Mouse (Mus musculus): ENCODE data around the gene Col5a1.
A peak's percentile ranks its signal among the peaks of the same experiment; 100 is the strongest.

The Col5a1 gene

DNA sequence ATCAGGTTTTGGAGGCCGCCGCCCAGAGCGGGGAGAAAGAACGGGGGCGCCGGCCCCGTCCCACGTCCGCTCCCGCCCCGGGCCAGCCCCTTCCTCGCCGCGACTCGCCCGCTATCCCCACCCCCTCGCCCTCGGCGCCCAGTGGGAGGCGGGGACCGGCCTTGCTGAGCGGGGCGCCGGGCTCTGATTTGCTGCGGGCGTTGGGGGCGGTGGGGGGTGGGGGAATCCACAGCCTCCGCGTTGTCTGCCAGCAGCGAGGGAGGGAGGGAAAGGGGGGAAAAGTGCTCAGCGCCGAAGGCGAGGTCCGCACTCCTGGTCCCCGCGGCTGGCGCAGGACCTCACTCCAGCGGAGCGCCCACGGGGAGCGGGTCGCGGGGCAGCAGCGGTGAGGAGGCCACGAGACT lies at the start of gene Col5a1:
Gene Col5a1 (plus strand): TSS at position 278 of the 404 bp plus-strand sequence.
- peak; percentile 62 for DNase-seq (ENCODE audit: low spot score)

DNA sequence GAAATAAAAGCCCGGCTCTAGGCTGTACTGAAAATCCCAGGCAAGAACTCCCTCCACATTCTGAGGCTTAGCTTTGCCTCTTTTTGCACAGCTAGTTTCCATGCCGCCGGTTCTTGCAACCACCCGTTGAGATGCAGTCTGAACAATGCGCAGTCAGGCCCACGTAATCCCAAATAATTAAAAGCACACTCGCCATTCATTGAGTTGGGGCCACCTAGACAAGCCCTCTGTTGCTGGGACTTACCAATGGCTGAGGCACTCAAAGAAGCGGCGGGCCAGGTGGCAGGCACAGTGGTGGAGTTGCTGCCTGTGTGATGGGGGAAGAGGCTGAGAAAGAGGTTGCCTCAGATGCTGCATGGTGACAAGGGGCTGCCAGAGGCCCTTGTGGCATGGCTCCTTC lies 48.1 kb upstream of the Col5a1 start:
- no peak for DNase-seq (ENCODE audit: low spot score)

DNA sequence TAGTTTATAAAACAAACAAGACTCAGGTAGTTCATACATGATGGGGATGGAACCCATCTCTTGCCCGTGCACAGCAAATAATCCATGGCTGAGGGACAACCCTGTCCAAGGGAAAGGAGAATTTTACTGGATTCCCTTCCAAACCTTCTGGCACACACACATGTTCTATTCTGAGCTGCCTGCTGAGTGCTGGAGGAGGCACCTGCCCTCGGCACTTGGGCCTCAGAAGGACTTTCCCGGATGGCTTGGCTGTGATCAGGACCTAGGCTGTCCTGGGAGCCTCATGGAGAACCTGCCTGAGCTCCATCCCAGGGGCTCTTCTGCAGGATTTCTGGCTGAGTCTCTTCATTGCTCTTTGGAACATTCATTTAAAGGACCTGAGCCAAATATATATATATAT lies 45.3 kb upstream of the Col5a1 start:
- no peak for DNase-seq (ENCODE audit: low spot score)

DNA sequence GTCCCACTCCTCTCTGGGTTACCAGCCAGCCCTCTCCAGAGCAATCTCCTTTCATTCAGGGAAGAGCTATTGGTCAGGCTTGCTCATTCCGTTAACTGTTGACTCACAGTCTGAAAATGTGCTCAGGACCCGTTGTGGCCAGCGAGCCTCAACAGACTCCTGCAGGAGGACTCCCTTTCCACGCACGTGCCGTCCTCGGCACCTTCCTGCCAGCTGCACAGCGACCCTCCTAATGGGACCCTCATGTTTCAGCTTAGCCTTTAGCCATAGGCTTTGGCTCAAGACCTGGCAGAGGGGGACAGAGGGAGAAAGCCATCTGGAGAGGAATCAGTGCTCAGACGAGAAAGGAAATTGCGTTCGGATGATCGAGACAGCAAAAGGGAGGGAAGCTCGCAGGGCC lies 43.3 kb upstream of the Col5a1 start:
- no peak for DNase-seq (ENCODE audit: low spot score)

DNA sequence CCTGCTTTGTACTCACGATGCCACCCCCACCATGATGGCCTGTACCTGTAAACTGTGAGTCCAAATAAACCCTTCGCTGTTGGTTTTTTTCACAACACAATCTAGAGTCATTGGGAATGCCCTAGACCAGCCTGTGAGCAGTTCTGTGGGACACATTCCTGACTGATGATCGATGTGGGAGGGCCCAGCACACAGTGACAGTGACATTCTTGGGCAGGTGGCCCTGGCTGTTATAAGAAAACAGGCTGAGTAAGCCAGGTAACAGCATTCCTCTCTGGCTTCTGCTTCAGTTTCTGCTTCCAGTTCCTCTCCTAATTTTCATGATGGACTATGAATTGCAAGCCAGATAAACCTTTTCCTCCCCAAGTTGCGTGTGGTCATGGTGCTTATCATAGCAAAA lies 41.3 kb upstream of the Col5a1 start:
- no peak for DNase-seq (ENCODE audit: low spot score)

DNA sequence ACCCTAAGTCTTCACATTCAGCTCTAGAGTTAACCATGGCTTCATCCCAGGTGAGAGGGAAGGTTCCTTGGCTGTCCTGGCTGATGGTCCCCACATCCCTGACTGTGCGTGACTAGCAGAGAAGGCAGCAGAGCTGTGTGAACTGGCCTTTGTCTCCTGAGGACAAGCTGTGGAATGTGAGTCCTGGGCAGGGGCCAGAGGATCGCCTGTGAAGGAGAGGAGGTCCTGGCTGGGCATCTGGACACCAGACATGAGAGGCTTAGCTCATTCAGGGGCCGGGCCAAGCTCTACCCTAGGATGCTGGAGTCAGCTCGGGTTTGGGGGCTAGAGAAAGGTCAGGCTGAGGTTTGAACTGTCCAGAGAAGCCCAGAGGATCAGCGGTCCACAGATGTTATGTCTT lies 39.2 kb upstream of the Col5a1 start:
- no peak for DNase-seq (ENCODE audit: low spot score)

DNA sequence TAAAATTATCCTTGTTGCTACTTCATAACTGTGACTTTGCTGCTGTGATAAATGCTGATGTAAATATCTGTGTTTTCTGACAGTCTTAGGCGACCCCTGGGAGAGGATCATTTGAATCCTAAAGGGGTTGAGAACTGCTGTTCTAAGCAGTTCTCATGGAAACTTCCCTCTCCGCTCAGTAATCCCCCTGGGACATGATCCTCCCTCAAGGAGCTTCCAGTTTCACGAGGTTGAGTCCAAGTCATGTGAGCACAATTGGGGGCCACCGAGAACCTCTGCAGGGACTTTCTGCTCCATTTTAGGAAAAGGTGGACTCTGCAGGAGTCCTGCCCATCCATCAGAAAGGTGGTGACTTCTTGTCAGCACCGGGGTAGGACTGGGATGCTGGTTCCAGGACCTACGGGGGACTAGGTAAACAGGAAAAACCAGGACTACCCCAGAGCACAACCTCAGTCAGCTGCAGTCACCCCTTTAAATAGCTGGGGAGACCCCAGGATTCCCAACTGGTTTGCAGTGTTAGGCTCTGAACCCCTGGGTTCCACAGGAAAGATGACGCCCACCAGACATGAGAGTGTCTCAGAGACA lies 38.3 kb upstream of the Col5a1 start:
- DNase-seq (ENCODE audit: low spot score): no peak

DNA sequence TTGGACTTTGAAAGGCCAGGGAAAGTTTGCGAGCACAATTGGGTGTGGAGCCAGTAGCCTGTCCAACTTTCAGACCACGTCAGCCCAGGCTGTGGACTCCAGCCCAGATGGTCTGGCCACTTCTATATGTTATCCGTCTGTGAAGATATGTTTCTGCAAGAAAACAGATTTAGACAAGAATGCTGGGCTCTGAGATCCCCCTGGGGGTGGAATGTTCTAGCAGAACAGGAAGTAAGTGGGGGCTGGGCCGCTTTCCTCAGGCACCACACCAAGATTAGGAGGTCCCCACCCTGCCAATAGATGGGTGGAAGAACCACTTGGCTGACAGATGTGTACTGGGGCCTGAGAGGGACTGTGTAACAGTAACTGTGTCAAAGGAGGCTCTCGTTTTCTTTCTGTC lies 37.8 kb upstream of the Col5a1 start:
- no peak for DNase-seq (ENCODE audit: low spot score)

DNA sequence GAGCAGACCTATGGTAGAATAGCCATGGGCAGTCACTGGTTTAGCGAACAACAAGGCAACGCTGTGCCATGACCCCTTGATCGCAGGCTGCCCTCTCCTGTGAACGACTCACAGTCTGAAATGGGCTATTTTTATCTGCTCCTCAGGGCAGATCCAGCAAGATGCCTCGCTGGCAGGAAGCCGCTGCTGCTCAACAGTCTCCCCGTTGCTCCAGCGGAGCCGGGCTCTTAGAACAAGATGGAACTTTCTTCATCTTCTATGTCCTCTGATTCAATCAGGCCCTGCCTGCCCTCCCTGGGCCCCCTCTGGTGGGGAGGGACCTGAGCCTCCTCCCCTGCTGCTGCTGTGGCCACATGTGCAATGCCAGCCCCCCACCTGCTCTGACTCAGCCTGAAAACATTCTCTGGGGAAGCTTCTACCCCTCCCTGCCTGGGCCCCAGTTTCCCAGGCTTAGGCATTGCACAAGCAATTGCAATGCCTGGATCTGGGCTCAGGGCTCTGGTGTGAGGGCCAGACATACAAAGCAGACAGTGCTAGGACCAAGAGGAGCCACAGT lies 27.8 kb upstream of the Col5a1 start:
- peak; percentile 26 for DNase-seq (ENCODE audit: low spot score)

DNA sequence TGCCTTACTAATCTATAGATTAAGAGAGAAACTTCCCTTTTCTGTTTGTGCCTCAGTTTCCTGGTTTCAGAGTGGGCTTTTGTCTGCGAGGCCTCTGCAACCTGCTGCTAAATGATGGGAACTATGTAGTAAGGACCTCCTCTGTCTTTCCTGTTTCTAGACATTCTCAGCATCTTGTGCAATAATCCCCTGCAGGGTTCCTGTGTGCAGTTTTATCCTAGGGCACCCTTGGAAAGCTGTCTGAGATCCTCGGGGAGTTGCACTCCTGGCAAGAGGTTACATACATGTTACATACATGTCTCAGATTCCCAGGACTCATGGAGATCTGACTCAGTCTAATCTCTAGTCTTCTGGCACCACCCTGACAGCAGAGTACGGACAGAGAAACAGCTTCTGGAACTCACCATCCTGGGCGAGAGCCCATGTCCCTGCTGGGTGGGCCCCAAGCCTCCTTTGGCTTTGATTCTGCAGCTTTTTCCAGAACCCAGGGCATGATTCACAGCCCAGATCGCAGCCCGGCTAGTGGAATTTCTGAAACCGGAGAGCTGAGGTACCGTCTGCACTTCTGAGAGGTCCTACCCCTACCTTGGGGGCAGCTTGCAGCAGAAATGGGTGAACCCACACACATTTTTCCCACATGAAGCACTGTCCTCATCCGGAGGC lies 24.5 kb upstream of the Col5a1 start:
- DNase-seq (ENCODE audit: low spot score): no peak

DNA sequence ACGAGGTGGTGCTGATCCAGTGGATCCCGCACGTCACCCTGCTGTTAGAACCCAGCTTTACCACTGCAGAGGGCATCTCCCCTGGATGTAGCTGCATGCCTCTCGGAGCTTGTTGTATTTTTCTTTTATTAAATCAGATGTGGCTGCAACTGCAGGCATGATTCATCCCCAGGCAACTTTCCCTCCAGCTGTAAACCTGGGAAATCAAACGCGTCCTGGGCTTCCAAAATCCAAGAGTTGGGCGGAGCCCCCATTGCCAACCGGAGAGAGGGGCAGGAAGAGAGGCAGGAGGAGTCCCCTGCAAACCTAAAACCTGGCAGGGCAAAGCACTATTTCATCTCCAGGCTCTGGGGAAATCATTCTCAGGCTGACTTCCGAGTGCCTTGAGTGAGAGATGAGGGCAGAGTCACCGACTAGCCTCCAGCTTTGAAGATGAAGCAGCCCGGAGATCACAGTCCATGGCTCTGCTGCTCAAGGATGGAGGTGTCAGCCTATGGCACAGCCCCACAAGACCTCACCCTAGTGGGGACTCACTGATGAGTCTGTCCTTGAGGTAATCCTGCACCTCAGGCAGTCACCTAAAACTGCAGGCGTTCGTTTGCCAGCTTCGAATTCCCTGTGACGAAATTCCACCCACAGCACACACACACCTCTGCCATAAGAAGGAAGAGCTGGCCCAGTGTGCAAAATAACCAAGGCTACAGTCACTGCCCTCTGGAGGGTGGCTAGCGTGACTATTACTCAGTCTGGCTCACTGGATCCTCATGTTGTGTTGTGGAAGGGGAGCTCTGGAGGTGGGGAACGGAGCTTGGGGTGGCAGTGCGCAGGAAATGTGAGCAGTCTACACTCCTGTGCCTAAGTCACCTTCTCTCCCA lies 21.5 kb upstream of the Col5a1 start:
- no peak for DNase-seq (ENCODE audit: low spot score)

DNA sequence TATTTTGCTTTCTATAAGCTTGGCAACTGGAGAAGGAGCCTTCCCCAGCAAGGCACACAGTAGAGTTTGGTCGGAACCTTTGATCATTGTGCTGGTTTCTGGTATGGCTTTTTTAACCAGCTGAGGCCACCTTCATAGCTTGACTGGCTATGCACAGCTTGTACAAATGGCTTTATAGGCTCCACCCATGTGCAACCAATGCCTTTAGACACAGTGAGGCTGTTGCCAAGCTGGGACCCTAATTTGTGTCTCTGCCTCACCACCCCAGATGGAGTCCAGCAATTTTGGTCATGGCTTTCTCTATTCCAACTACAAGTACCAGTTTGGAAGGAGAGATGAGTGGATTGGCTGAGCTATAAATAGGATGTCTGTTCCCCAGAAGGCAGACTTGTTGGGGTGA lies 15.6 kb upstream of the Col5a1 start:
- no peak for DNase-seq (ENCODE audit: low spot score)

DNA sequence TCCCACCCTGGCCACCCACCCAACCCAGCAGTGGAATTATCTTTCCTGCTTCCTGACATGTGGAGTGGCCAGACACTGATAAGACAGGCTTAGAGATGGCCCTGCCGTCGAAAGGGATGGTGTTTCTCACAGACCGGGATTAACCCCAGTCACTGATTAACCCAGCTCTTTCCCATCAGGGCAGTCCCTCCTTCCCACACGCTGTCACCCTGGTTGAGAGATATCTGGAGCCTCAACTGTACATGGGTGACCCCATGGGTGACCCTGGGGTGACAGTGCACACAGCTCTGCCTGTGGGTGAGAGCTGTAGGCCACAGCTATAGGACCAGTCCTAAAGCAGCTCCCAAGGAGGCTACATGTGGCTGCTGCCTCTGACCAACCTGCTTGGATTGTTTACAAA lies 15.2 kb upstream of the Col5a1 start:
- DNase-seq (ENCODE audit: low spot score): no peak

DNA sequence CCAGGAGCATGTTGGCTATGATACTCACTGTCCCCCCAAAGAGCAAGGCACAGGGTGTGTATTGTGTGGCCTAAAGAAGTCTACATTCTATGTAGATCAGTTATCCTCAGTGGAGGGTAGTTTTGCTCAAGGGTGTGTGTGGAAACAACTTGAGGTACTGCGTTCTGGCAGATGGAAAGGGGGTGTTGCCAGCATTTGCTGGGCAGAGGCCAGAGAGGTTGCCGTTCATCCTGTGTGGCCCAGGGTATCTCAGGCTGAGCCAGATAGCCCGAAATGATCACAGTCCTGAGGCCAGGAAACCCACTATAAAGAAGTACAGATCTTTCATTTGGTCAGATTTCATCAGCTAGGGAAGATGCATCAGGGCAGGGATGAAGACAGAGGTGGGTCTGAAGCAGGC lies 13.9 kb upstream of the Col5a1 start:
- no peak for DNase-seq (ENCODE audit: low spot score)

DNA sequence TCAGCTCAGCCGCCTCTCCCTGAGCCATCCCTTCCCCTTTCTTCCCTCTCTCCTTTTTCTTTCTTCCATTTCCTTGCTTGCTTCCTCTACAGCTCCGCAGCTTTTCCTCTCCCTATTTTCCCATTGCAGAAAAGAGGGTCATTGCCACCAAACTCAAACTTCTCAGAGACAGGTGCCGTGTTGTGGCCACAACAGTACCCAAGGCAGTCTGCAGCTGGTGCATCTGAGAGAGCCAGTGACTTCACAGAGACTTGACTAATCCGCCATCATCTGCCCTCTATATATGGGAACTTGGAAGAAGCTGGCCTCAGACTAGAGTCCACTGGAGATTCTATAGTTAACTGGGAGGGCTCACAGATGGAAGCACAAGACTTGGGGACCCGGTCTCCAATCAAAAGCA lies 13.2 kb upstream of the Col5a1 start:
- no peak for DNase-seq (ENCODE audit: low spot score)

DNA sequence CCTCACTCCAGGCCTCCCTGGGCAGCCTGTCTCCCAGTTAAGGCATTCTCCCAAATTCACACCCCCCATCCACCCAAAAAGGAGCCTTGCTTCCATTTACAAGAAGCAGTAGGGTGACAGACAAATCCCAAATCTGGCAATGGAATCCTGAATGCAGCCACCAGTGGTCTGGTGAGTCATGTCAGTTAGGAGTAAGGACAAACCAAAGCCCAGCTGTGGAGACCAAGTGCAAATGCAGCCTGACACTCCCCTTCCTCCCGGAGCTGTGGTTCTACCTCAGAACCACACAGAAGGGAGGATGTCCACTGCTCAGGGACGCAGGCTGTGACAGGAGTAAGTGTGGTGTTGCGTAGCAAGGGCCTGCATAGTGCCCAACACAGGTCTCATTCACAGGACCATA lies 11.6 kb upstream of the Col5a1 start:
- no peak for DNase-seq (ENCODE audit: low spot score)

DNA sequence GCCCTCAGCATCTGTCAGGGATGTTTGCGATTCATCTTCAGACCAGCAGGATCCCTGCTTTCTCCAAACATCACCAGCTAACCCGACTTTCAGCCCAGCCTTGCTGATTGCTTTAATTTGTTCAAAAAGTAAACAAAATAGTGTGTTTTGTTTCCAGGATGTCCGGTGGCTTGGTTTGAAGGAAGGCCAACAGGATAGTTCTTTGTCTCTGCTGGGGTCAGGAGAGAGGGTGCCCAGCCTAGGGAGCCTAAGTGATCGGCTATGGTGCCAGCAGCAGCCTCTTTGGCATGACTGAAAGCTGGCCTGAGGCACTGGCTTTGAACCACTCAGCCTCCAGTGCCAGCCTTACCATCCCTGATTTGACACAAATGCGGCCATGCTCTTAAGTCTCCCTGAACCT lies 11.0 kb upstream of the Col5a1 start:
- no peak for DNase-seq (ENCODE audit: low spot score)

DNA sequence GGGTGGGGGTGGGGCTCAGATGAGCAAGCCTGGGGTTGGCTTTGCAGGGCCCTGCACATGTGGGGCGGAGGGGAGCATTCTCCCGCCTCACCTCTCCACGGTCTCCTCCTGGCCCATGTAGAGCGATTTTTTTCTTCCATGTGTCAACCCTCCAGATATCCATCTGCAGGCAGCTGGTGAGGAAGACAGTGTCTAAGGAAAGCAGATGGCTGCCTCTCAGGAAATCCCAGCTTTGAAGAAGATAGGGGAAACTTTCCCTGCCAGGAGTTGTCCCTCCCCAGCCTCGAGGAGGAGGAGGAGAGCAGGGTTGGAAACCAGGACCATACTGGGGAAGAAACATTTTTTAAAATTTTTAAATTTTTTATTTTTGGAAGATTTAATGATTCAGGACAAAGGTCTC lies 10.4 kb upstream of the Col5a1 start:
- no peak for DNase-seq (ENCODE audit: low spot score)

DNA sequence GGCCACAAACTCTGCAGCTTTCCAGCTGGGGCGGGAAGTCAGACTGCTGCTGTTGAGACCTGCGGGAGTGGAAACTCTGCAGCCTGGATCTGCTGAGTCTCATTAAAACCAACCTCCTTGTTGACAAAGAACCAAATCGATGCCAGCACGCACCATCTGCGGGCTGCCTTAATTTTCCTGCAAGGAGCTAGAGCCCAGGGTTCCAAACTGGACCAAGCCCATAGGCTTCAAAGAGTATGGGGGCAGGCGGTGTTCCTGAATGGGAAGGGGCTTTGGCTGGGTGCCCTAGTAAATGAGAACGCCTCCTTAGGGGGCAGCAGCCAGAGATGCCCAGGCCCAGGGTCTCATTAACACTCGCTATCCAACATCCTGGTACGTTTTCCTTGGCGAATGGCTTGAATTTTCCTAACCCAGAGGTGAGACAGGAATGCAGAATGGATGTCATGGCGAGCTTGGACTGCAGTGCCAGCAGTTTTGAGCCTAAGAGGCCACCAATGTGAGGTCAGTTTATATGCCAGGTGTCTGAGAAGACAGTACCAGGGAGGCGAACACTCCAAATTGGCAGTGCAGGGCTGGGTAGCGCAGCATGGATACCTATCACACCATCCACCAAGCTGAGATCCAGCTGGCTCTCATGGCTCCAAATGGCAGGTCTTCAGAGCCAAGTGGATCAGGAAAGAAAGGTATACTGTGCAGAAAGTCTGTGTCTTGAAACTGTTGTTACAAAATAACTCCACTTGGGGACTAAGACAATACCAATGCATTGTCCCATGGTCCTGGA lies 9.3 kb upstream of the Col5a1 start:
- no peak for DNase-seq (ENCODE audit: low spot score)

DNA sequence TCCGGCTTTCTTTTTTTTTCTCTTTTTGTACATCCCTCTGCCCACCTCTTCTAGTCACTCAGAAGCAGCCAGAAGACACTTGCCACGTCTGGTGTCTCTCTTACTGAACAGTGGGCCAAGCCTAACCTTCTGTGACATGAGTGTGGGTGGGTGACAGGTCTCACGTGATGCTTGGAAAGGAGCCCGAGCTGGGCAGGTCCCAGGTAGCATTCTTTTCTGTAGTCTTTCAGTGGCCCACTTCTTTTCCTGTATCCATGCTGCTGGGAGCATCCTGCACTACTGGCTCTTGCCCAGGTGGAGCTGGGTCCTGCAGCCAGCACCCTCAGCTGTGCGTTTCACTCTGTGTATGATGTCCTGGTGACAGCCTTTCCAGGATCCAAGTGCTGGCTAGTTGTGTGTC lies 8.2 kb upstream of the Col5a1 start:
- DNase-seq (ENCODE audit: low spot score): no peak

DNA sequence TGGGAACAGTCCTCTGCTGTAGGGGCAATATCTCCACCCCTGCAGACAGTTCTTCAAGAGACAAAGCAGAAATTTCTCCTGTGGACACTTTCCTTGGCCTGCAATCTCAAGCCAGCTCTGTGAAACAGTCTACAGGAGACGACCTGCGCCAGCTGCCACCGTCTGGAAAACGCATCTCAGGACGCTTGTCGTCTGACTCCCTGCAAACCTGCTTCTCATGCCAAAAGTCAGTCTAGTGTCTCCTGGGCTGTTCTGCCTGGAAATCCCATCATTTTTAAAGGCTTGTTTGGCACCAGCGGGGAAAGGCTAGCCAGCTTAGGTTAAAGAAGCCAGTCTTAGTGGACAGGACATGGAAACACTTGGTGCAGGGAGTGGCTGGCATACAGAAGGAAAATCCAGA lies 2.9 kb upstream of the Col5a1 start:
- DNase-seq (ENCODE audit: low spot score): no peak

DNA sequence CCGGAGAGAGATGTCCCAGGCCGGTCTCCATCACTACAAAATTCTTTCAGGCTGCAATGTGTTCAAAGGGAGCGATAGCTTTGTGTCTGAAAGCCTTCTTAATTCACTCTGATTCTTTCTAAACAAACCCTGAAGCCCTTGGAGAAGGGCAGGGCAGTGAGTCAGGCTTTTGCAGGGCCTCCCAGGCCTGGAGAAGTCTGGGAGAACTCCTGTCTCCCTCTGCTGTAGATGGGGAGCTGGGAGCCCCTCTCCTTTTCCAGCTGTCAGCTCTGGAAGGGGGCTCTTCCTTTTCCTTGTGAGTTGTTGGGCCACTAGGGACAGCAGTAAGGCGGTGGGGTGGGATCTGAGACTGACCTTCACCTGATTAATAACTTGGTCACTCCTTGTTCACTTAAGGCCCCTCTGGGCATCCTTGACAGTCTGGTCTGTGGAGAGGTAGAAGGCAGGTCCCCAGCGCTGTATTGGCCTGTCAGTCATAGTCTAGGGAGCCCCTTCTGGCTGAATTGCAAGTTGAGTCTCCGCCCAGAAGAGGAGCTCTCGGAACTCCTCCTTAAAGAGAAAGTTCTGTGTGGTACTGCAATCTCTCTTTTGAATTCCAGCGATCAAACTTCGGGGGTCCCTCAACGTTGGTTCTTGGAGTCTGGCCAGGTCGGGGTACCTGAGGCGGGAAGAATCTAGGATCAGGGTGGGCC lies 623 bp upstream of the Col5a1 start:
- no peak for DNase-seq (ENCODE audit: low spot score)
